Mouse (Mus musculus) hindbrain, postnatal 0 days (tissue): ENCODE results near the gene Foxk1. TPM values are rescaled to one million over a fixed set of nuclear protein-coding genes. Genes with fewer than 3 reads are reported as not detected.

ENCODE experiments used
- ATAC-seq: fragments of 200-750 bp; cut with Nextera tagmentation; 2 replicates; pipeline ENCODE4 v1.8.0; 2017; ENCODE audit warnings: mild to moderate bottlenecking, moderate TSS enrichment, moderate library complexity
- DNase-seq: peaks from one replicate; pipeline ENCODE4 v3.0.0-alpha.2; 2015; ENCODE audit warnings: low spot score
- H3K27ac ChIP-seq: fragments of 300-500 bp; sonication (generic); 2 replicates; pipeline ENCODE4 v1.5.1; 2014; ENCODE audit warnings: mild to moderate bottlenecking
- H3K27me3 ChIP-seq: fragments of 300-500 bp; sonication (generic); 2 replicates; pipeline ENCODE4 v1.6.1; 2014; ENCODE audit warnings: low read length, mixed read lengths; ENCODE audit not compliant: insufficient read depth
- H3K36me3 ChIP-seq: fragments of 300-500 bp; sonication (generic); 2 replicates; pipeline ENCODE4 v1.6.1; 2014; ENCODE audit warnings: low read length, mixed read lengths; ENCODE audit not compliant: insufficient read depth
- H3K4me1 ChIP-seq: fragments of 300-500 bp; sonication (generic); 2 replicates; pipeline ENCODE4 v1.6.1; 2014; ENCODE audit warnings: antibody characterized with exemption, low read length, mixed read lengths; ENCODE audit not compliant: insufficient read depth
- H3K4me2 ChIP-seq: fragments of 300-500 bp; sonication (generic); 2 replicates; pipeline ENCODE4 v1.6.1; 2014; ENCODE audit warnings: low read depth, mild to moderate bottlenecking, low read length, moderate library complexity, mixed read lengths
- H3K4me3 ChIP-seq: fragments of 300-500 bp; sonication (generic); 2 replicates; pipeline ENCODE4 v1.5.1; 2014; ENCODE audit warnings: low read length
- H3K9ac ChIP-seq: fragments of 300-500 bp; sonication (generic); replicated peaks from 2 replicates; pipeline ENCODE4 v1.6.1; 2014; ENCODE audit warnings: mild to moderate bottlenecking, low read length, moderate library complexity, mixed read lengths
- H3K9me3 ChIP-seq: fragments of 300-500 bp; sonication (generic); 2 replicates; pipeline ENCODE4 v1.6.1; 2016; ENCODE audit warnings: low read length, mixed read lengths
- CTCF ChIP-seq: IDR thresholded peaks from 2 replicates; pipeline ENCODE4 v1.5.1; 2016; ENCODE audit warnings: antibody characterized with exemption, control low read depth, low read depth
- WGBS: fragments of 180-500 bp; shearing (Covaris S2); extraction: QIAGEN DNeasy Blood & Tissue Kit; methylation state at CpG from one replicate; pipeline ENCODE4 v1.1.7; 2014; 5-methylcytosine and 5-hydroxymethylcytosine counted together
- polyA plus RNA-seq: library from polyadenylated mRNA; unstranded; fragments of >200 nt; fragmentation: Nextera tagmentation; extraction: Ambion mirVana; gene quantifications from 2 replicates; pipeline ENCODE4 v1.2.1, GENCODE M21; 2015
- total RNA-seq: library from RNA; depleted of rRNA; stranded (reverse); fragments of >200 nt; gene quantifications from 2 replicates; pipeline ENCODE4 v1.2.3, GENCODE M21; 2014

The Foxk1 gene
- total and polyA plus RNA-seq, 2 experiments from 2014 or later: 4.6 to 23.3 TPM

DNA sequence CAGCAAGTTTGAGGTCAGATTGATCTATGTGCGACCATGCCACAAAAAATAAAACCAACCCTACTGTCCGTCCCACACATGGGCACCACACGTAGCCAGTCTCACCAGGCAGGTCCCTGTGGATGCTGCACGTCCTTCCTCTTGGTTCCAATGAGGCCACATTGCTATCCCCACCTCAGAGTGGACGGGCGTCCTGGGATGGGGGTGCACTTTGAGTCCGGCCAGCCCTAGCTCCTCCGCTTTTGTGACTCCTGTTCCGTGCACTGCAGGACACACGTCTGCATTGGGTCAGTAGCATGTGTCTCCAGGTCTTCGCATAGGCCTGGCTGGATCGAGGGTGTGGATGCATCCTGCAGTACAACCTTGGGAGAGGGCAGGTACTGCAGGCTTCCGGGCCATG is 67.1 kb downstream of the Foxk1 start:
- ATAC-seq (no peak), DNase-seq (no peak)
- H3K4me3 ChIP-seq: no peak overlapping the region
- H3K9ac ChIP-seq: no peak overlapping the region
- H3K36me3 ChIP-seq: peaks cover 9% of the 10 kb centered on the region; the same call in 1 of the 2 replicates
- no peaks in the 10 kb centered on the region for H3K9me3 ChIP-seq
- peaks cover 1% of the 10 kb centered on the region for H3K4me1 ChIP-seq
- H3K4me2 ChIP-seq: no peak overlapping the region
- H3K27me3 ChIP-seq: no peaks in the 10 kb centered on the region
- no peak for TF ChIP-seq CTCF
- no peak overlapping the region for H3K27ac ChIP-seq
- 96% methylated on average over 13 of the region's 13 CpGs for WGBS

- no peak overlapping the region for H3K4me2 ChIP-seq
- no peaks in the 10 kb centered on the region; the same call in 1 of the 2 replicates for H3K4me1 ChIP-seq
- no peak overlapping the region for H3K9ac ChIP-seq
- no peak overlapping the region for H3K4me3 ChIP-seq
- H3K36me3 ChIP-seq: peaks cover 9% of the 10 kb centered on the region; the same call in 1 of the 2 replicates
- ATAC-seq: no peak
- no peak for TF ChIP-seq CTCF
- DNase-seq: no peak
- H3K27ac ChIP-seq: no peak overlapping the region
- H3K9me3 ChIP-seq: no peaks in the 10 kb centered on the region
- WGBS: 88% methylated on average over 11 of the region's 11 CpGs
- no peaks in the 10 kb centered on the region for H3K27me3 ChIP-seq
Observed at GRCm38 (mm10) chr5:142469796-142470195, 68.5 kb downstream of the Foxk1 start.

DNA sequence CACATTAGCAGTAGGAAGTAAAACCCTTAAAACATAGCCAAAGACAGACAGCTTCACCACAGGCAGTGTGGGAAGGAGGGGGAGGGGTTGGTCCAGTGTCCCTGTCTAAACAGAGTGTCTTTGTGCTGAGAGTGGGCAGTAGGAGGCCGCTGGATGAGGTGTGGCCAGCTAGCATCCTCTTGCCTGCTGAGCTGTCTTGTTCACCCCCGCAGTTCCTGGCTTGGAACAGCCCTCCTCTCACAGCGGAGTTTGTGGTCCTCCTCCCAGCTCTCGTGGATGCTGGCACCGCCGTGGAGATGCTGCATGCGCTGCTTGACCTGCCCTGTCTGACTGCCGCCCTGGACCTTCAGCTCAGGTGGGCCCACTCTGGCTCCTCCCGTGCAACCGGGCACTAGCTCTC is 72.4 kb downstream of the Foxk1 start:
- H3K9me3 ChIP-seq: no peaks in the 10 kb centered on the region
- H3K36me3 ChIP-seq: 0 out of 2 replicates have a peak, but pooled peaks cover 6% of the 10 kb centered on the region
- no peak overlapping the region for H3K4me2 ChIP-seq
- peak; percentile 60 for DNase-seq
- H3K4me3 ChIP-seq: no peak overlapping the region
- ATAC-seq: peak; percentile 78
- H3K4me1 ChIP-seq: no peaks in the 10 kb centered on the region
- H3K9ac ChIP-seq: no peak overlapping the region
- peak overlapping the region; percentile 45; the same call in 1 of the 2 replicates for H3K27ac ChIP-seq
- TF ChIP-seq CTCF: no peak
- H3K27me3 ChIP-seq: no peaks in the 10 kb centered on the region
- WGBS: 31% methylated on average over 10 of the region's 10 CpGs

DNA sequence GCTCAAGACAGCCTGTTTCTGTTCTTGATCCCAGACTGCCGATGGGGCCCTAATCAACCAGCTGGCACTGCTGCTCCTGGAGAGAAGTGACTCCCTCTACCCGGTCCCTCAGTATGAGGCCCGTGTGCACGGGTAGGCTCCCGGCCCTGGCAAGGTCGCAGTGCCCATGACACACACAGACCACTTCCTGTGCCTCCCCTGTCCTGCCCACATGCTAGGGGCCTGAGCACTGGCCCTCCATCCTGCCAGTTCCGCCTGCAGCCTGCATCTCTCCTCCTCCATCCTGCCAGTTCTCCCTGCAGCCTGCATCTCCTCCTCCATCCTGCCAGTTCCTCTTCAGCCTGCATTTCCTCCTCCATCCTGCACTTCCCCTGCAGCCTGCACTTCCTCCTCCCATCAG is 74.4 kb downstream of the Foxk1 start:
- Histone ChIP-seq H3K27me3 (no peaks in the 10 kb centered on the region), H3K4me1 (no peaks in the 10 kb centered on the region), H3K4me3 (no peak overlapping the region), H3K9me3 (no peaks in the 10 kb centered on the region), H3K27ac (no peak overlapping the region), H3K4me2 (no peak overlapping the region), H3K9ac (no peak overlapping the region), H3K36me3 (0 out of 2 replicates have a peak, but pooled peaks cover 6% of the 10 kb centered on the region)
- 86% methylated on average over 7 of the region's 7 CpGs for WGBS
- no peak for DNase-seq
- no peak for TF ChIP-seq CTCF
- ATAC-seq: no peak

GRCm38 (mm10) chr5:142477346-142477745 is 76.0 kb downstream of the Foxk1 start:
- H3K9me3 ChIP-seq: no peaks in the 10 kb centered on the region
- no peak overlapping the region for H3K4me2 ChIP-seq
- no peak overlapping the region for H3K4me3 ChIP-seq
- 74% methylated on average over 12 of the region's 12 CpGs for WGBS
- no peaks in the 10 kb centered on the region for H3K4me1 ChIP-seq
- 0 out of 2 replicates have a peak, but pooled peaks cover 6% of the 10 kb centered on the region for H3K36me3 ChIP-seq
- DNase-seq: no peak
- no peak for TF ChIP-seq CTCF
- no peaks in the 10 kb centered on the region for H3K27me3 ChIP-seq
- no peak overlapping the region for H3K9ac ChIP-seq
- H3K27ac ChIP-seq: no peak overlapping the region
- no peak for ATAC-seq

- Histone ChIP-seq H3K36me3 (0 out of 2 replicates have a peak, but pooled peaks cover 6% of the 10 kb centered on the region), H3K4me3 (no peak overlapping the region), H3K9ac (no peak overlapping the region), H3K4me1 (no peaks in the 10 kb centered on the region), H3K4me2 (no peak overlapping the region), H3K9me3 (no peaks in the 10 kb centered on the region), H3K27me3 (no peaks in the 10 kb centered on the region), H3K27ac (no peak overlapping the region)
- ATAC-seq (no peak), DNase-seq (no peak)
- WGBS: 73% methylated on average over 5 of the region's 5 CpGs
- TF ChIP-seq CTCF: no peak
Observed at GRCm38 (mm10) chr5:142477866-142478615, 76.7 kb downstream of the Foxk1 start.
